Mouse (Mus musculus): ENCODE results near the gene Mmrn1. TPM values are rescaled to one million over a fixed set of nuclear protein-coding genes. Genes with fewer than 3 reads are reported as not detected.

The Mmrn1 gene
- polyA plus RNA-seq, 1 experiment = 2.5 TPM

GRCm38 (mm10) chr6:60944178-60944577 is 19.4 kb downstream of the Mmrn1 start:
- Histone ChIP-seq H3K27me3 (ENCODE audit: control insufficient read depth, insufficient read depth, low read length) (no peaks in the 10 kb centered on the region), H3K27ac (ENCODE audit: insufficient read depth, low read depth, low read length) (no peak overlapping the region), H3K4me3 (ENCODE audit: low read depth, low read length) (no peak overlapping the region), H3K4me1 (ENCODE audit: control insufficient read depth, insufficient read depth, insufficient read length, low read length) (no peaks in the 10 kb centered on the region), H3K36me3 (ENCODE audit: control insufficient read depth, insufficient read depth, low read length) (no peaks in the 10 kb centered on the region)
- WGBS = 62% methylated on average over 7 of the region's 7 CpGs
- TF ChIP-seq POLR2A (IDR thresholded peaks at IDR 0.05; ENCODE audit: low read depth, low read length) = no peak

- no peaks in the 10 kb centered on the region for H3K4me1 ChIP-seq (ENCODE audit: control insufficient read depth, insufficient read depth, insufficient read length, low read length)
- TF ChIP-seq CTCF (IDR thresholded peaks at IDR 0.05; ENCODE audit: extremely low read depth, insufficient read length, insufficient replicate concordance, low read depth, low read length) = no peak
- no peak for TF ChIP-seq POLR2A (IDR thresholded peaks at IDR 0.05; ENCODE audit: low read depth, low read length)
- no peaks in the 10 kb centered on the region for H3K36me3 ChIP-seq (ENCODE audit: control insufficient read depth, insufficient read depth, low read length)
- no peaks in the 10 kb centered on the region for H3K27me3 ChIP-seq (ENCODE audit: control insufficient read depth, insufficient read depth, low read length)
- WGBS = 71% methylated on average over 9 of the region's 9 CpGs
- peak overlapping the region; percentile 22; the same call in 1 of the 2 replicates for H3K27ac ChIP-seq (ENCODE audit: insufficient read depth, low read depth, low read length)
- no peak overlapping the region for H3K4me3 ChIP-seq (ENCODE audit: low read depth, low read length)
These were observed 19.8 kb downstream of the Mmrn1 start for GRCm38 (mm10) chr6:60944621-60945020.

- Histone ChIP-seq H3K4me3 (ENCODE audit: low read depth, low read length) (no peak overlapping the region), H3K4me1 (ENCODE audit: control insufficient read depth, insufficient read depth, insufficient read length, low read length) (no peaks in the 10 kb centered on the region), H3K27ac (ENCODE audit: insufficient read depth, low read depth, low read length) (no peak overlapping the region), H3K27me3 (ENCODE audit: control insufficient read depth, insufficient read depth, low read length) (no peaks in the 10 kb centered on the region), H3K36me3 (ENCODE audit: control insufficient read depth, insufficient read depth, low read length) (no peaks in the 10 kb centered on the region)
- TF ChIP-seq POLR2A (IDR thresholded peaks at IDR 0.05; ENCODE audit: low read depth, low read length) (no peak), CTCF (IDR thresholded peaks at IDR 0.05; ENCODE audit: extremely low read depth, insufficient read length, insufficient replicate concordance, low read depth, low read length) (peak; percentile 66; the same call in 1 of the 2 replicates)
- 72% methylated on average over 3 of the region's 3 CpGs for WGBS
These were observed 25.6 kb downstream of the Mmrn1 start for GRCm38 (mm10) chr6:60950415-60950814.

- Histone ChIP-seq H3K4me3 (ENCODE audit: low read depth, low read length) (no peak overlapping the region), H3K36me3 (ENCODE audit: control insufficient read depth, insufficient read depth, low read length) (no peaks in the 10 kb centered on the region), H3K4me1 (ENCODE audit: control insufficient read depth, insufficient read depth, insufficient read length, low read length) (no peaks in the 10 kb centered on the region), H3K27ac (ENCODE audit: insufficient read depth, low read depth, low read length) (no peak overlapping the region), H3K27me3 (ENCODE audit: control insufficient read depth, insufficient read depth, low read length) (no peaks in the 10 kb centered on the region)
- TF ChIP-seq CTCF (IDR thresholded peaks at IDR 0.05; ENCODE audit: extremely low read depth, insufficient read length, insufficient replicate concordance, low read depth, low read length) (no peak), POLR2A (IDR thresholded peaks at IDR 0.05; ENCODE audit: low read depth, low read length) (no peak)
- 86% methylated on average over 2 of the region's 2 CpGs for WGBS
These were observed 36.5 kb downstream of the Mmrn1 start for GRCm38 (mm10) chr6:60961285-60961684.

GRCm38 (mm10) chr6:60961838-60962237 is 37.1 kb downstream of the Mmrn1 start:
- H3K4me1 ChIP-seq (ENCODE audit: control insufficient read depth, insufficient read depth, insufficient read length, low read length) = no peaks in the 10 kb centered on the region
- no peak overlapping the region for H3K4me3 ChIP-seq (ENCODE audit: low read depth, low read length)
- TF ChIP-seq CTCF (IDR thresholded peaks at IDR 0.05; ENCODE audit: extremely low read depth, insufficient read length, insufficient replicate concordance, low read depth, low read length) = no peak
- no peak for TF ChIP-seq POLR2A (IDR thresholded peaks at IDR 0.05; ENCODE audit: low read depth, low read length)
- no peaks in the 10 kb centered on the region for H3K27me3 ChIP-seq (ENCODE audit: control insufficient read depth, insufficient read depth, low read length)
- WGBS = 75% methylated on average over 2 of the region's 2 CpGs
- no peaks in the 10 kb centered on the region for H3K36me3 ChIP-seq (ENCODE audit: control insufficient read depth, insufficient read depth, low read length)
- no peak overlapping the region for H3K27ac ChIP-seq (ENCODE audit: insufficient read depth, low read depth, low read length)

GRCm38 (mm10) chr6:60962668-60963067 is 37.9 kb downstream of the Mmrn1 start:
- TF ChIP-seq CTCF (IDR thresholded peaks at IDR 0.05; ENCODE audit: extremely low read depth, insufficient read length, insufficient replicate concordance, low read depth, low read length) (no peak), POLR2A (IDR thresholded peaks at IDR 0.05; ENCODE audit: low read depth, low read length) (no peak)

GRCm38 (mm10) chr6:60963726-60964125 is 39.0 kb downstream of the Mmrn1 start:
- no peak for TF ChIP-seq CTCF (IDR thresholded peaks at IDR 0.05; ENCODE audit: extremely low read depth, insufficient read length, insufficient replicate concordance, low read depth, low read length)
- Histone ChIP-seq H3K4me3 (ENCODE audit: low read depth, low read length) (no peak overlapping the region), H3K36me3 (ENCODE audit: control insufficient read depth, insufficient read depth, low read length) (no peaks in the 10 kb centered on the region), H3K27me3 (ENCODE audit: control insufficient read depth, insufficient read depth, low read length) (no peaks in the 10 kb centered on the region), H3K27ac (ENCODE audit: insufficient read depth, low read depth, low read length) (no peak overlapping the region), H3K4me1 (ENCODE audit: control insufficient read depth, insufficient read depth, insufficient read length, low read length) (no peaks in the 10 kb centered on the region)
- 63% methylated on average over 1 of the region's 1 CpGs for WGBS

More at GRCm38 (mm10) chr6:60962668-60963067, 37.9 kb downstream of the Mmrn1 start:
- no peaks in the 10 kb centered on the region for H3K27me3 ChIP-seq (ENCODE audit: control insufficient read depth, insufficient read depth, low read length)
- H3K4me1 ChIP-seq (ENCODE audit: control insufficient read depth, insufficient read depth, insufficient read length, low read length) = no peaks in the 10 kb centered on the region
- no peak overlapping the region for H3K4me3 ChIP-seq (ENCODE audit: low read depth, low read length)
- no peak overlapping the region for H3K27ac ChIP-seq (ENCODE audit: insufficient read depth, low read depth, low read length)
- 40% methylated on average over 2 of the region's 2 CpGs for WGBS
- H3K36me3 ChIP-seq (ENCODE audit: control insufficient read depth, insufficient read depth, low read length) = no peaks in the 10 kb centered on the region

GRCm38 (mm10) chr6:60966931-60967330 is 42.2 kb downstream of the Mmrn1 start:
- Histone ChIP-seq H3K27ac (ENCODE audit: insufficient read depth, low read depth, low read length) (no peak overlapping the region), H3K36me3 (ENCODE audit: control insufficient read depth, insufficient read depth, low read length) (no peaks in the 10 kb centered on the region), H3K27me3 (ENCODE audit: control insufficient read depth, insufficient read depth, low read length) (no peaks in the 10 kb centered on the region), H3K4me1 (ENCODE audit: control insufficient read depth, insufficient read depth, insufficient read length, low read length) (no peaks in the 10 kb centered on the region), H3K4me3 (ENCODE audit: low read depth, low read length) (no peak overlapping the region)
- TF ChIP-seq CTCF (IDR thresholded peaks at IDR 0.05; ENCODE audit: extremely low read depth, insufficient read length, insufficient replicate concordance, low read depth, low read length) = no peak
- no peak for TF ChIP-seq POLR2A (IDR thresholded peaks at IDR 0.05; ENCODE audit: low read depth, low read length)
- 73% methylated on average over 4 of the region's 4 CpGs for WGBS
